Mouse (Mus musculus) heart, embryonic 11.5 days (tissue): Measurements from ENCODE around the gene S100a4. TPM values are rescaled to one million over a fixed set of nuclear protein-coding genes. Genes with fewer than 3 reads are reported as not detected.

Experiments used
- ATAC-seq: fragments of 200-750 bp; cut with Nextera tagmentation; replicated peaks from 2 replicates; pipeline ENCODE4 v1.8.0; 2017; ENCODE audit warnings: moderate library complexity; ENCODE audit not compliant: insufficient number of reproducible peaks, low FRiP score, low TSS enrichment
- H3K27ac ChIP-seq: fragments of 300-500 bp; sonication (generic); 2 replicates; pipeline ENCODE4 v1.5.1; 2014; ENCODE audit warnings: mild to moderate bottlenecking, low read depth, low read length
- H3K27me3 ChIP-seq: fragments of 300-500 bp; sonication (generic); 2 replicates; pipeline ENCODE4 v1.6.1; 2014; ENCODE audit warnings: mild to moderate bottlenecking, low read length, mixed read lengths; ENCODE audit not compliant: control insufficient read depth, insufficient read depth
- H3K36me3 ChIP-seq: fragments of 300-500 bp; sonication (generic); 2 replicates; pipeline ENCODE4 v1.6.1; 2014; ENCODE audit warnings: mild to moderate bottlenecking, low read length, moderate library complexity, mixed read lengths; ENCODE audit not compliant: control insufficient read depth, insufficient read depth
- H3K4me1 ChIP-seq: fragments of 300-500 bp; sonication (generic); 2 replicates; pipeline ENCODE4 v1.6.1; 2014; ENCODE audit warnings: low read length; ENCODE audit not compliant: control insufficient read depth, insufficient read depth
- H3K4me2 ChIP-seq: fragments of 300-500 bp; sonication (generic); 2 replicates; pipeline ENCODE4 v1.6.1; 2014; ENCODE audit warnings: mild to moderate bottlenecking, moderate library complexity
- H3K4me3 ChIP-seq: fragments of 300-500 bp; sonication (generic); 2 replicates; pipeline ENCODE4 v1.5.1; 2014; ENCODE audit warnings: low read depth, low read length
- H3K9ac ChIP-seq: fragments of 300-500 bp; sonication (generic); 2 replicates; pipeline ENCODE4 v1.6.1; 2014; ENCODE audit warnings: mild to moderate bottlenecking, low read depth, low read length, moderate library complexity
- H3K9me3 ChIP-seq: fragments of 300-500 bp; sonication (generic); replicated peaks from 2 replicates; pipeline ENCODE4 v1.6.1; 2016; ENCODE audit warnings: low read length; ENCODE audit not compliant: control insufficient read depth
- polyA plus RNA-seq: library from polyadenylated mRNA; unstranded; fragments of >200 nt; fragmentation: Nextera tagmentation; extraction: Ambion mirVana; gene quantifications from 2 replicates; pipeline ENCODE4 v1.2.1, GENCODE M21; 2014

Gene S100a4
- polyA plus RNA-seq, 1 experiment from 2014 or later: 3.5 TPM

GRCm38 (mm10) chr3:90653717-90654116, 50.1 kb downstream of the S100a4 start, which contains the start of gene S100a7a:
S100a7a (plus strand) TSS chr3:90654017.
- H3K27ac ChIP-seq: no peak within 1 kb of the TSS
- no peaks in the 10 kb centered on the region for H3K4me1 ChIP-seq
- H3K9me3 ChIP-seq: no peaks in the 10 kb centered on the region
- H3K27me3 ChIP-seq: 0 out of 2 replicates have a peak, but pooled peaks cover 2% of the 10 kb centered on the region
- ATAC-seq: no peak
- H3K36me3 ChIP-seq: no peaks in the 10 kb centered on the region
- no peak within 1 kb of the TSS for H3K4me3 ChIP-seq
- H3K4me2 ChIP-seq: no peak within 1 kb of the TSS
- no peak within 1 kb of the TSS for H3K9ac ChIP-seq

Other genes with a start within 250 kb of the S100a4 start
- gene Slc27a3, start 213.8 kb upstream of the S100a4 start, polyA plus RNA-seq: 5.7 and 6.2 TPM in 2 replicates
- 25.3 and 26.9 TPM in 2 replicates for gene Ints3, start 170.1 kb upstream of the S100a4 start, polyA plus RNA-seq
- 5.3 and 8.1 TPM in 2 replicates for gene Npr1, start 137.9 kb upstream of the S100a4 start, polyA plus RNA-seq
- 148 and 151 TPM in 2 replicates for gene Ilf2, start 127.6 kb upstream of the S100a4 start, polyA plus RNA-seq
- 76.0 TPM in 2 replicates for gene Snapin, start 112.7 kb upstream of the S100a4 start, polyA plus RNA-seq
- gene Chtop, start 94.3 kb upstream of the S100a4 start, polyA plus RNA-seq: 70.3 and 73.9 TPM in 2 replicates
- 137 and 138 TPM in 2 replicates for gene S100a1, start 89.4 kb upstream of the S100a4 start, polyA plus RNA-seq
- 59.7 and 65.4 TPM in 2 replicates for gene S100a13, start 89.3 kb upstream of the S100a4 start, polyA plus RNA-seq
- gene S100a14, start 76.9 kb upstream of the S100a4 start, polyA plus RNA-seq: not detected in 2 replicates
- 26.9 and 28.4 TPM in 2 replicates for gene S100a16, start 66.5 kb upstream of the S100a4 start, polyA plus RNA-seq
- 0.24 TPM in 1 of 2 replicates, not detected in the other for gene S100a3, start 43.2 kb upstream of the S100a4 start, polyA plus RNA-seq
- gene S100a2, start 13.5 kb upstream of the S100a4 start, polyA plus RNA-seq: not detected in 2 replicates
- gene Gm42674, start 1.9 kb upstream of the S100a4 start, polyA plus RNA-seq: not detected in 2 replicates
- gene S100a5, start 4.8 kb downstream of the S100a4 start, polyA plus RNA-seq: not detected in 2 replicates
- gene S100a6, start 9.1 kb downstream of the S100a4 start, polyA plus RNA-seq: 43.6 and 44.5 TPM in 2 replicates
- not detected in 2 replicates for gene S100a7a, start 50.2 kb downstream of the S100a4 start, polyA plus RNA-seq
- gene S100a8, start 65.2 kb downstream of the S100a4 start, polyA plus RNA-seq: 1.9 and 5.2 TPM in 2 replicates
- gene S100a9, start 92.0 kb downstream of the S100a4 start, polyA plus RNA-seq: 1.3 and 6.2 TPM in 2 replicates
- not detected in 2 replicates for gene Pglyrp4, start 123.1 kb downstream of the S100a4 start, polyA plus RNA-seq
- not detected in 2 replicates for gene Gm5849, start 174.1 kb downstream of the S100a4 start, polyA plus RNA-seq